Mouse (Mus musculus) embryonic facial prominence, embryonic 13.5 days (tissue): ENCODE results near the gene Shroom1. TPM values are rescaled to one million over a fixed set of nuclear protein-coding genes. Genes with fewer than 3 reads are reported as not detected.

Experiments
- ATAC-seq: fragments of 200-750 bp; cut with Nextera tagmentation; 2 replicates; pipeline ENCODE4 v1.8.0; 2017; ENCODE audit warnings: low read depth; ENCODE audit not compliant: insufficient number of reproducible peaks, insufficient read depth, low FRiP score, low TSS enrichment
- H3K27ac ChIP-seq: fragments of 300-500 bp; sonication (generic); 2 replicates; pipeline ENCODE4 v1.5.1; 2015; ENCODE audit warnings: moderate library complexity, mild to moderate bottlenecking, inconsistent platforms
- H3K27me3 ChIP-seq: fragments of 300-500 bp; sonication (generic); 2 replicates; pipeline ENCODE4 v1.6.1; 2015; ENCODE audit warnings: mild to moderate bottlenecking, inconsistent platforms
- H3K36me3 ChIP-seq: fragments of 300-500 bp; sonication (generic); 2 replicates; pipeline ENCODE4 v1.6.1; 2015; ENCODE audit warnings: mild to moderate bottlenecking, inconsistent platforms
- H3K4me1 ChIP-seq: fragments of 300-500 bp; sonication (generic); 2 replicates; pipeline ENCODE4 v1.6.1; 2015; ENCODE audit warnings: inconsistent platforms
- H3K4me2 ChIP-seq: fragments of 300-500 bp; sonication (generic); 2 replicates; pipeline ENCODE4 v1.6.1; 2015; ENCODE audit warnings: moderate library complexity, mild to moderate bottlenecking, inconsistent platforms
- H3K4me3 ChIP-seq: fragments of 300-500 bp; sonication (generic); 2 replicates; pipeline ENCODE4 v1.5.1; 2015; ENCODE audit warnings: mild to moderate bottlenecking, inconsistent platforms
- H3K9ac ChIP-seq: fragments of 300-500 bp; sonication (generic); 2 replicates; pipeline ENCODE4 v1.6.1; 2015; ENCODE audit warnings: mild to moderate bottlenecking, inconsistent platforms
- H3K9me3 ChIP-seq: fragments of 300-500 bp; sonication (generic); 2 replicates; pipeline ENCODE4 v1.6.1; 2016; ENCODE audit warnings: inconsistent platforms
- WGBS: fragments of 180-500 bp; shearing (Covaris S2); methylation state at CpG from one replicate; pipeline ENCODE4 v1.1.7; 2015; ENCODE audit warnings: mixed read lengths; 5-methylcytosine and 5-hydroxymethylcytosine counted together
- polyA plus RNA-seq: library from polyadenylated mRNA; unstranded; fragments of >200 nt; fragmentation: Nextera tagmentation; extraction: Ambion mirVana; gene quantifications from 2 replicates; pipeline ENCODE4 v1.2.1, GENCODE M21; 2015

Gene Shroom1
- polyA plus RNA-seq, 1 experiment from 2014 or later = 5.7 TPM

DNA sequence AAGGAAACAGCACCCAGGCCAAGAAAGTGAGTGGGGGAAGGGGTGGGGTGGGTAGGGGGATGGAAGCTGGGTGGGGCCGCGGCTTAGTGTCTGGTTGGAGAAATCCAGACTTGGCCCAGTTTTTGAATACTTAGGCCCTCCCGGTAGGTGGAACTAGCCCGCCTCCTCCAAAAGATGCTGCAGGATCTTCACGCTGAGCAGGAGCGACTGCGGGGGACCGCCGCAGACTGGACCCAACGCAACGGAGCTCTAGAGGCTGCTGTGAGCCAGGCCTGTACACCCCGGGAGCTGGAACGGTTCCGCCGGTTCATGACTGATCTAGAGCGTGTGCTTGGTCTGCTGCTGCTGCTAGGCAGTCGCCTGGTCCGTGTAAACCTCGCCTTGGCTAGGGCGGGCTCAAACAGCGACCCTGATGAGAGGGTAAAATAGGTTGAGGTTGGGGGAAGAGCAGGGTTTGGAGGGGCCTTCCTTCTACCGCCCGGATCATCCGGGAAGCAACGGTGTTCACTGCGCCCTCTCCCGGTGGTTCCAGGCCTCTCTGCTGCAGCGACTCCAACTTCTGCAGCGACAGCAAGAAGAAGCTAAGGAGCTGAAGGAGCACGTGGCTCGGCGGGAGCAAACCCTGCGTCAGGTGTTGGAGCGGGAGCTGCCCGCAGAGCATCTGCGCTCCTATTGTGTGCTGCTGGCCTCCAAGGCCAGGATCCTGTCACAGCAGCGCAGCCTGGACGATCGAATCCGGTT is 9.4 kb downstream of the Shroom1 start:
- H3K4me3 ChIP-seq = peak overlapping the region; percentile 41
- H3K4me2 ChIP-seq = peak overlapping the region; percentile 67
- peaks cover 43% of the 10 kb centered on the region for H3K4me1 ChIP-seq
- H3K27me3 ChIP-seq = peaks cover 86% of the 10 kb centered on the region
- peak overlapping the region; percentile 63 for H3K9ac ChIP-seq
- H3K9me3 ChIP-seq = no peaks in the 10 kb centered on the region
- ATAC-seq = no peak
- H3K36me3 ChIP-seq = 0 out of 2 replicates have a peak, but pooled peaks cover 3% of the 10 kb centered on the region
- 7% methylated on average over 40 of the region's 40 CpGs for WGBS
- H3K27ac ChIP-seq = no peak overlapping the region

- Histone ChIP-seq H3K36me3 (0 out of 2 replicates have a peak, but pooled peaks cover 3% of the 10 kb centered on the region), H3K27me3 (peaks cover 77% of the 10 kb centered on the region), H3K4me2 (peak overlapping the region; percentile 52), H3K9me3 (no peaks in the 10 kb centered on the region), H3K27ac (peak overlapping the region; percentile 48), H3K4me1 (peaks cover 28% of the 10 kb centered on the region), H3K9ac (peak overlapping the region; percentile 32; the same call in 1 of the 2 replicates), H3K4me3 (peak overlapping the region; percentile 23)
- WGBS = 18% methylated on average over 16 of the region's 16 CpGs
- ATAC-seq = no peak
These were observed 12.4 kb downstream of the Shroom1 start for GRCm38 (mm10) chr11:53469294-53469967.

GRCm38 (mm10) chr11:53469968-53470695 is 13.1 kb downstream of the Shroom1 start, which contains the start of gene Gm9837:
Gm9837 (minus strand) TSS chr11:53470479.
- Histone ChIP-seq H3K4me2 (peak within 1 kb of the TSS; percentile 52), H3K9ac (peak within 1 kb of the TSS; percentile 47; the same call in 1 of the 2 replicates), H3K27ac (peak within 1 kb of the TSS; percentile 48), H3K4me3 (peak within 1 kb of the TSS; percentile 23), H3K27me3 (peaks cover 77% of the 10 kb centered on the region), H3K36me3 (0 out of 2 replicates have a peak, but pooled peaks cover 3% of the 10 kb centered on the region), H3K9me3 (no peaks in the 10 kb centered on the region), H3K4me1 (peaks cover 28% of the 10 kb centered on the region)
- ATAC-seq = peak; percentile 77
- WGBS = 2% methylated on average over 29 of the region's 29 CpGs

DNA sequence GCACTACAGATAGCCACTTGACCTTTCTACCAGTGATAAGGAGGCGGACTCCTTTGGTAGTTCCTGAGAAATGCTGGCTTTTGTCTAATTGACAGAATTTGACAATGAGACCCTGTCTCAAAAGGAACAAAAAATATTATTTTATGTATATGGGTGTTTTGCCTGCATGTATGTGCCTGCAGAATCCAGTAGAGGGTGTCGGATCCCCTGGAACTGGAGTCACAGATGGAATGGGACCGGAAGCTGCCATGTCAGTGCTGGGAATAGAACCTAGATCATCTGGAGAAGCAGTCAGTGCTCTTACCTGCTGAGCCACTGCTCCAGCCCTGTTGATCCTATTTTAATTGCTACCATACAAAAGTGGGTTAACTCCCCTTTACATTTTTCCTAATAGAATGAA is 15.7 kb downstream of the Shroom1 start:
- Histone ChIP-seq H3K9ac (no peak overlapping the region), H3K4me2 (no peak overlapping the region), H3K27me3 (peaks cover 74% of the 10 kb centered on the region), H3K36me3 (no peaks in the 10 kb centered on the region), H3K9me3 (no peaks in the 10 kb centered on the region), H3K4me3 (no peak overlapping the region), H3K4me1 (peaks cover 23% of the 10 kb centered on the region), H3K27ac (no peak overlapping the region)
- 75% methylated on average over 3 of the region's 3 CpGs for WGBS
- no peak for ATAC-seq

GRCm38 (mm10) chr11:53475620-53476019 is 18.6 kb downstream of the Shroom1 start:
- no peak for ATAC-seq
- Histone ChIP-seq H3K36me3 (no peaks in the 10 kb centered on the region), H3K9ac (no peak overlapping the region), H3K4me1 (peaks cover 32% of the 10 kb centered on the region), H3K4me3 (no peak overlapping the region), H3K4me2 (peak overlapping the region; percentile 39), H3K27me3 (peaks cover 87% of the 10 kb centered on the region), H3K27ac (no peak overlapping the region), H3K9me3 (no peaks in the 10 kb centered on the region; the same call in 1 of the 2 replicates)
- WGBS = 20% methylated on average over 8 of the region's 8 CpGs

GRCm38 (mm10) chr11:53477833-53478232 is 20.8 kb downstream of the Shroom1 start:
- Histone ChIP-seq H3K4me2 (0 out of 2 replicates have a peak overlapping the region, but pooled peaks have one; percentile 75), H3K36me3 (no peaks in the 10 kb centered on the region), H3K4me1 (peaks cover 25% of the 10 kb centered on the region), H3K27me3 (peaks cover 91% of the 10 kb centered on the region), H3K27ac (no peak overlapping the region), H3K9me3 (no peaks in the 10 kb centered on the region; the same call in 1 of the 2 replicates), H3K9ac (no peak overlapping the region), H3K4me3 (peak overlapping the region; percentile 46; the same call in 1 of the 2 replicates)
- WGBS = 14% methylated on average over 7 of the region's 7 CpGs
- no peak for ATAC-seq

DNA sequence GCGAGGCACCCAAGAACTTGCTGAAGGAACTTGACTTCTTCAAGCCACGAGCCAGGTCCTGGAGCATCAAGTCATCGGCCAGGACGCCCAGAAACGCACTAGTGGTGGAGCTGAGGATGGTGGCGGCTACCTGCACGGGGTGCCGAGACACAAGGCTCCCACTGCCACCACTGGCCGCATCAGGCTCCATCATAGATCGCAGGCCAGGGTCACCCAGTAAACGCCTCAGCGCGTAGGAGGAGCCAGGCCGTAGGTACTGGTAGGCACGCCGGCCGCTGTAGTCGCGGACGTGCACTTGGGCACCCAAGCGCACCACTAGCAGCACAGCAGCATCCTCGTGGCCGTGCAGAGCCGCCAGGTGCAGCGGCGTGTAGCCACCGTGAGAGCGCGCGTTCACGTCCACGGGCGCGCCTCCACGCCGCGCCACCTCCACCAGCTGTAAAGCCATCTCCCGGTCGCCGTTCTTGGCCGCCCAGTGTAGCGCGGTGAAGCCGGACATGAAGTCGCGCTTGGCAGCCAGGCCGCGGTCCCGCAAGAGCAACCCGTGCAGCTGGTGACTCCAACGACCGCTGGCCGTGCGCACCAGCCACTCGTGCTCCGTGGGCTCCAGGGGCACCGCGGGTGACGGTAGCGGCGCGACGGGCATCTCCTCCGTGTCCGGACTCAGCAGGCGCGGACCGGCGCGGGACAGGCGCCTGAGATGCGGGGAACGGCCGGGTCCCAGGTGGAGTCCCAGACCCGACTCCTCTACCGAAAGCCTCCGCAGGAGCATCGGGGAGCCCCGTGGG is 21.6 kb downstream of the Shroom1 start:
- Histone ChIP-seq H3K4me1 (peaks cover 25% of the 10 kb centered on the region), H3K9me3 (no peaks in the 10 kb centered on the region; the same call in 1 of the 2 replicates), H3K27ac (no peak overlapping the region), H3K9ac (peak overlapping the region; percentile 53), H3K27me3 (peaks cover 86% of the 10 kb centered on the region), H3K36me3 (no peaks in the 10 kb centered on the region), H3K4me2 (peak overlapping the region; percentile 75), H3K4me3 (peak overlapping the region; percentile 46)
- no peak for ATAC-seq
- WGBS = 4% methylated on average over 78 of the region's 79 CpGs

DNA sequence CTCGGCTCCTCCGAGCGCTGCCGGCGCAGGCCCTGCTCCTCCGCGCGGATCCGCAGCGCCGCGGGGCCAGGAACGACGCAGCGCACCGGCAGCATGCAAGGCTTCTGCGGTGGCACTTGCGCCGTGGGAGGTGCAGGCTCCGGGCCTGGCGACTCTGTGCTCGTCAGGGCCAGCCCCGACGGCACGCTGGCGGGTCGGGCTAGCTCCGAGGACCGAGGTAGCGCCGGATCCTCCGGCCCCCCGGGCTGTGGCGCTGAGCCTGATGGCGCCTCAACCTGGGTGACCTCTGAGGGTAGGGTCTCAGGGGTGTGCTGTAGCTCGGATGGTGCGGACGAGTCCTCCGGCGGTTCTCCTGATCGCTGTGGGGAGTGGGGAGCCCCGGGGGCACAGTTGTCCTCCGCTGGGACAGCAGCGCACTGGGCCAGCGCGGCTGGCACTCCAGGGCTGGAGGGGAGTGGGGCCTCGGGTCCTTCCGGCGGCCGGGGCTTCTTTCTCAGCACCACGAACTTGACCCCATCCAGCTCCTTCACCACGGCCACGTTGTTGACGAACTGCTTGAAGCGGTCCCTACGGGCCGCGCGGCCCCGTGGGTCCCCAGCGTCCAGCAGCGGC is 22.3 kb downstream of the Shroom1 start:
- Histone ChIP-seq H3K27me3 (peaks cover 79% of the 10 kb centered on the region), H3K9me3 (no peaks in the 10 kb centered on the region; the same call in 1 of the 2 replicates), H3K9ac (peak overlapping the region; percentile 53), H3K4me2 (peak overlapping the region; percentile 75), H3K4me3 (peak overlapping the region; percentile 46), H3K27ac (no peak overlapping the region), H3K36me3 (no peaks in the 10 kb centered on the region), H3K4me1 (peaks cover 25% of the 10 kb centered on the region)
- no peak for ATAC-seq
- WGBS = 1% methylated on average over 62 of the region's 62 CpGs

- H3K4me3 ChIP-seq = peak within 1 kb of the TSS; percentile 46
- H3K4me1 ChIP-seq = peaks cover 25% of the 10 kb centered on the region
- peak within 1 kb of the TSS; percentile 53 for H3K9ac ChIP-seq
- no peak within 1 kb of the TSS for H3K27ac ChIP-seq
- H3K36me3 ChIP-seq = no peaks in the 10 kb centered on the region
- H3K27me3 ChIP-seq = peaks cover 73% of the 10 kb centered on the region
- WGBS = 3% methylated on average over 40 of the region's 40 CpGs
- ATAC-seq = 0 out of 2 replicates have a peak, but pooled peaks have one; percentile 28
- no peaks in the 10 kb centered on the region; the same call in 1 of the 2 replicates for H3K9me3 ChIP-seq
- H3K4me2 ChIP-seq = peak within 1 kb of the TSS; percentile 75
These were observed 22.8 kb downstream of the Shroom1 start, which contains the start of the genes Gm9945 and Sowaha for GRCm38 (mm10) chr11:53479783-53480301. Gm9945 (plus strand) TSS chr11:53480166. Sowaha (minus strand) TSS chr11:53480274.

GRCm38 (mm10) chr11:53481088-53481730 is 24.2 kb downstream of the Shroom1 start:
- no peak for ATAC-seq
- WGBS = 65% methylated on average over 4 of the region's 4 CpGs
- no peaks in the 10 kb centered on the region; the same call in 1 of the 2 replicates for H3K9me3 ChIP-seq
- no peak overlapping the region for H3K4me2 ChIP-seq
- no peak overlapping the region for H3K27ac ChIP-seq
- no peaks in the 10 kb centered on the region for H3K36me3 ChIP-seq
- peaks cover 62% of the 10 kb centered on the region for H3K27me3 ChIP-seq
- no peak overlapping the region for H3K9ac ChIP-seq
- no peak overlapping the region for H3K4me3 ChIP-seq
- peaks cover 17% of the 10 kb centered on the region for H3K4me1 ChIP-seq
